Mouse (Mus musculus) midbrain, embryonic 12.5 days (tissue): Measurements from ENCODE around the gene Tnfsf8. TPM values are rescaled to one million over a fixed set of nuclear protein-coding genes. Genes with fewer than 3 reads are reported as not detected.

ENCODE experiments used
- ATAC-seq: fragments of 200-750 bp; cut with Nextera tagmentation; 2 replicates; pipeline ENCODE4 v1.8.0; 2017; ENCODE audit warnings: low read depth, moderate TSS enrichment, moderate library complexity; ENCODE audit not compliant: low FRiP score
- H3K27ac ChIP-seq: fragments of 300-500 bp; sonication (generic); replicated peaks from 2 replicates; pipeline ENCODE4 v1.5.1; 2016; ENCODE audit warnings: mild to moderate bottlenecking
- H3K27me3 ChIP-seq: fragments of 300-500 bp; sonication (generic); 2 replicates; pipeline ENCODE4 v1.6.1; 2016; ENCODE audit warnings: mild to moderate bottlenecking
- H3K36me3 ChIP-seq: fragments of 300-500 bp; sonication (generic); 2 replicates; pipeline ENCODE4 v1.6.1; 2016
- H3K4me1 ChIP-seq: fragments of 300-500 bp; sonication (generic); 2 replicates; pipeline ENCODE4 v1.6.1; 2016
- H3K4me2 ChIP-seq: fragments of 300-500 bp; sonication (generic); replicated peaks from 2 replicates; pipeline ENCODE4 v1.6.1; 2016; ENCODE audit warnings: mild to moderate bottlenecking, moderate library complexity
- H3K4me3 ChIP-seq: fragments of 300-500 bp; sonication (generic); 2 replicates; pipeline ENCODE4 v1.5.1; 2016; ENCODE audit warnings: mild to moderate bottlenecking
- H3K9ac ChIP-seq: fragments of 300-500 bp; sonication (generic); replicated peaks from 2 replicates; pipeline ENCODE4 v1.6.1; 2016; ENCODE audit warnings: mild to moderate bottlenecking, moderate library complexity
- H3K9me3 ChIP-seq: fragments of 300-500 bp; sonication (generic); 2 replicates; pipeline ENCODE4 v1.6.1; 2016; ENCODE audit warnings: mild to moderate bottlenecking
- WGBS: fragments of 180-500 bp; shearing (Covaris S2); methylation state at CpG from one replicate; pipeline ENCODE4 v1.1.7; 2016; 5-methylcytosine and 5-hydroxymethylcytosine counted together
- polyA plus RNA-seq: library from polyadenylated mRNA; unstranded; fragments of >200 nt; fragmentation: Nextera tagmentation; extraction: Ambion mirVana; gene quantifications from 2 replicates; pipeline ENCODE4 v1.2.1, GENCODE M21; 2016

The Tnfsf8 gene
- not detected in 2 replicates for polyA plus RNA-seq

DNA sequence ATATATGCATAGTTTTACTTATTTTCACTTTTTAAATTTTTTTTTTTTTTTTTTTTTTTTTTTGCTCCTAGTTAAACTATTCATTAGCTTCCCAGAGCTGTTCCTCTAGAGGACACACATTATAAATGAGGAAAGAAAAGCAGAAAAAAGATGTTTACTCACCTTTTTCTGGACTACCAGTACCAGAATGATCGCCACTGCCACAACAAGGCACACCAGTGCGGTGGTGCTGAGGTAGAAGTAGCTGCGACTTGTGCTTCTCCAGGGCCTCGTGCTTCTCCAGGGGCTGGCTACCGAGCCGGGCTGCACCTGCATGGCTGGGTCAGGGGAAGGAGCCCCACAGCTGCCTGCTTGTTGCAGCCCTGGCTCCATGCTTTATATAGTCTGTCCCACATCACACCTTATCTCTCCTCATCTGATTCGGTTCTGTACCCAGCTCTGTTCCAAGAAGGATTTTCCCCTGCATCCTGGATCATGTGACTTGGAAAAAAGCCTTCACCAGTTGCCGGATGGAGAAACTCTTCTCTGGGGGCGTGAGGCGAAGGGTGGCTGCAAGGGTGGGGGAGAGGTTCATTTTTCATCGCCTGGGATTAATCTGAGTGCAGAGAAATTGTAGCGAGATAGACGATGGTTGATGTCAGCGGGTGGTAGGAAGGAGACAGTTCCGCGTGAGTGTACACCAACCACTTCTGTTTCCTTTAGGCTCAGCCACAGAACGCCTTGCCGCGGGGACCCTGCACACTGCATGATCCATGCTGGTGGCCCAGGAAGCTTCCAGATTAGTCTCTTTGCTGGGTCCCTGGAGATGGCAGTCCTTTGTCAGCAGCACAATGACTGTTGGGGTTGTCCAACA lies at the start of gene Tnfsf8:
Gene Tnfsf8 (minus strand): TSS at position 660 of the 853 bp plus-strand sequence.
- no peak within 1 kb of the TSS for H3K27ac ChIP-seq
- WGBS: 85% methylated on average over 19 of the region's 19 CpGs

DNA sequence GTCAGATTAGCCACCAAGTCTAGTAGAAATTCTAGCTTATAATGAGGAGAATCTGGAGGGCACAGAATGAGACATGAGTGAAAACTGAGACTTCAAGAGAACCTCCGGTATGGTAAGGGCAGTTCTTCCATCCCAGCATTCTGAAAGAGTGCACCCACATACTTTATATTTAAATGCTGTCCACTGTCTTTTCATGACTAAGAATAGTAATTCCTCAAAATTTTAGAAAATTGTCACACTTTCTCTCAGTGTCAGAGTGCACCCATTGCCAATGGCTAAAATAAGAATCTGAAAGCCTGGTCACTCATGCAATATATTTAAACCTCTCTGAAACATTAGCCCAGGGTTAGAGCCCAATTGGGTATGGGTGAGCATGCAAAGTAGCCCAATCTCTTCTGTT lies 47.4 kb upstream of the Tnfsf8 start:
- H3K9ac ChIP-seq: no peak overlapping the region
- no peak overlapping the region for H3K27ac ChIP-seq
- WGBS: 92% methylated on average over 1 of the region's 1 CpGs
- H3K4me1 ChIP-seq: no peaks in the 10 kb centered on the region
- no peak overlapping the region for H3K4me3 ChIP-seq
- ATAC-seq: no peak
- no peaks in the 10 kb centered on the region for H3K27me3 ChIP-seq
- H3K9me3 ChIP-seq: no peaks in the 10 kb centered on the region
- H3K36me3 ChIP-seq: no peaks in the 10 kb centered on the region
- H3K4me2 ChIP-seq: no peak overlapping the region

More for the DNA sequence above, at the start of gene Tnfsf8:
- Histone ChIP-seq H3K36me3 (no peaks in the 10 kb centered on the region), H3K9ac (no peak within 1 kb of the TSS), H3K4me2 (no peak within 1 kb of the TSS), H3K4me1 (no peaks in the 10 kb centered on the region), H3K9me3 (no peaks in the 10 kb centered on the region), H3K27me3 (no peaks in the 10 kb centered on the region), H3K4me3 (no peak within 1 kb of the TSS)
- ATAC-seq: no peak

DNA sequence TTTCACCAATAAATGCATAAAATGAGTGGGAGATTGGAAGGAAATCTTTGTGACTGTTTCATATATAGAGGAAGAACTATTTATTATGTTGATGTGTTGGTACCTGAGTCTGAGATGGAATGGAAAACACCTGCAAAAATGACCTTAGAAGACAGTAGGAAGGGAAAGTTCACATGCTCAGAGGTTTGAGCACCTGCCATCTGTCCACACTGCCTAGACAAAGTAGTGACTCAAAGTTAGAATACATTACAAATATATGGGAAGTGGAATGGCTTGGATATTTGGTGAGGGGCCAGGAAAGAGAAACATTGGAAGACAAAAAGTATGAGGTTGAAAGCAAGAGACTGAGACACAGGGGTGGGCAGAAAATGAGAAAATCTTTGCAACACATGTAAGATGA lies 46.3 kb upstream of the Tnfsf8 start:
- Histone ChIP-seq H3K4me2 (no peak overlapping the region), H3K36me3 (no peaks in the 10 kb centered on the region)

DNA sequence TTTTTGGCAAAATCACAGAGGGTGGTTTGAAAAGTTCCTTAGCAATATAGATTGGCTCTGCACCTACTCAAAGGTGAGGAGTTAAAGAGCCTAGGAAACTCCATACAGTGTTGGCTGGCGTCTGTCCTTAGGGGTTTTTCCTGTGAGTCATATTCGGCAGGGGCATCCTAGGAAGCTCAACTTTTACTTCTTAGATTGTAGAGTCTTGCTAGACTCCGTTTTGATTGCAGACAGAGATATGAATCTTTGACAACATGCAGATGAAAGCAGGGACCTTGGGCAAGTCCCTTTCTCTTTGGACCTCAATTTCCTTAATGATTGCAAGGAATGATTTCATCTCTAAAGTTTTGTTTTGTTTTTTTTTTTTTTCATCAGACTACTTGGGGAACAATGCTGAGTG lies 44.9 kb upstream of the Tnfsf8 start:
- Histone ChIP-seq H3K9me3 (no peaks in the 10 kb centered on the region), H3K27ac (no peak overlapping the region), H3K4me2 (no peak overlapping the region), H3K9ac (no peak overlapping the region), H3K4me3 (no peak overlapping the region), H3K36me3 (no peaks in the 10 kb centered on the region), H3K4me1 (no peaks in the 10 kb centered on the region), H3K27me3 (no peaks in the 10 kb centered on the region)
- 74% methylated on average over 3 of the region's 3 CpGs for WGBS
- no peak for ATAC-seq

More for the DNA sequence above, 46.3 kb upstream of the Tnfsf8 start:
- Histone ChIP-seq H3K4me1 (no peaks in the 10 kb centered on the region), H3K27me3 (no peaks in the 10 kb centered on the region), H3K27ac (no peak overlapping the region), H3K9ac (no peak overlapping the region), H3K4me3 (no peak overlapping the region), H3K9me3 (no peaks in the 10 kb centered on the region)
- ATAC-seq: no peak

DNA sequence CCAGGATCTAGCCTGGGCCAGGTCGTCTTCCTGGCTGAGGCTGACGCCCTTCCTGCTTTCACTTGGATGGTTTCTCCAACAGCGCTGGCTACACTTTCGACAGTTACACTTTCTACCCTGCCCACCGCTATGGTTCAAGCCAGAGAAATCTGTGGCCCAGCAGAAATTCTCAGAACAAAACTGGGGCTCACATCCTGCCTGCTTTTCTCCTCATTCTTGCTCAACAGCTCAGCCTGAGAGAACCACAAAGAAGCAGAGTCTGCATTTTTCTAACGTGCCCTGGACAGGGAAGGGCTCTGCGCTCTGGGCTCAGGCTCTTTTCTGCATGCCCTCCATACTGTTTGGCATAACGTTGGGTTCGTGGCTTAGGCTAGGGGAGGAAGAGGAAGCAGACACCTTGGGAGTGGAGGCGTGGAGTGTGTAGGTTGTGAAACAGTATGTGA lies 38.0 kb upstream of the Tnfsf8 start:
- ATAC-seq: no peak
- Histone ChIP-seq H3K27me3 (no peaks in the 10 kb centered on the region), H3K4me3 (no peak overlapping the region), H3K4me1 (no peaks in the 10 kb centered on the region), H3K27ac (no peak overlapping the region), H3K4me2 (no peak overlapping the region), H3K9me3 (no peaks in the 10 kb centered on the region), H3K36me3 (no peaks in the 10 kb centered on the region), H3K9ac (no peak overlapping the region)
- 88% methylated on average over 10 of the region's 10 CpGs for WGBS

DNA sequence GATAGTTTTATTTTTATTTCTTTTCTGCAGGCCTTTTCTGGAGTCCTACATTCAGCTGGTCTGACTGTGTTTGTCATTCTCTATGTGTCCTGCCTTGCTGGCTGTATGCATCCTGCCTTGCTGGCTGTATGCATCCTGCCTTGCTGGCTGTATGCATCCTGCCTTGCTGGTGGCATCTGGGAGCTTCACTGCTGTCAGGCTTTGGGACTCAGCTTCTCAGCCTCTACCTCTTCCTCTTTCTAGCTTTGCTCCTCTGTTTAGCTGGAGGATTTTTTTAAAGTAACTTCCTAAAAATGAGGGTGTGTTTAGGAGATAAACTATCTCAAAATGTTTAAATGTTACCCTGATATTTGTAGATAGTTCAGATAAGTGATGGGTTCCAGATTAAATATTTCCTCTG lies 36.0 kb upstream of the Tnfsf8 start:
- Histone ChIP-seq H3K4me3 (no peak overlapping the region), H3K9me3 (no peaks in the 10 kb centered on the region), H3K9ac (no peak overlapping the region), H3K27me3 (no peaks in the 10 kb centered on the region), H3K4me2 (no peak overlapping the region), H3K27ac (no peak overlapping the region), H3K4me1 (no peaks in the 10 kb centered on the region), H3K36me3 (no peaks in the 10 kb centered on the region)
- no peak for ATAC-seq

DNA sequence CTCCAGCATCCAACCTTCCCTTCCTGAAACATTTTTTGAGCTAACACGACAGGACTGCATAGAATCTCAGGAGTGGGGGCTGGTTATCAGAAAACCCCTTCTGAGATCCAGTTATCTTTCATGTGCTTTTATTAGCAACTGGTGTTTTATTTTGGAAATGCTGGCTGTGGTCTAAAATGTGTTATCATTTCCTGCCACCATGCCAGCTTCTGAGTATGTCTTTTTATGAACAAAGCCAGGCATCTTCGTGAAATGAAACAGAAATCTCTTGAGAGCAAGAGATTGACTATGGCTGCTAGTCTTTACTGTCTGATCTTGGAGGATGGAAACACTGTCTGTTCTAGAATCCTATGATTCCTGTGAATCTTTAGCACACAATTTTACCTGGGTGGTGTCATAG lies 25.0 kb upstream of the Tnfsf8 start:
- no peaks in the 10 kb centered on the region for H3K9me3 ChIP-seq
- no peak overlapping the region for H3K27ac ChIP-seq
- H3K4me3 ChIP-seq: no peak overlapping the region
- H3K36me3 ChIP-seq: no peaks in the 10 kb centered on the region
- no peaks in the 10 kb centered on the region for H3K27me3 ChIP-seq
- no peaks in the 10 kb centered on the region for H3K4me1 ChIP-seq
- H3K4me2 ChIP-seq: no peak overlapping the region
- WGBS: 83% methylated on average over 2 of the region's 2 CpGs
- ATAC-seq: no peak
- H3K9ac ChIP-seq: no peak overlapping the region

DNA sequence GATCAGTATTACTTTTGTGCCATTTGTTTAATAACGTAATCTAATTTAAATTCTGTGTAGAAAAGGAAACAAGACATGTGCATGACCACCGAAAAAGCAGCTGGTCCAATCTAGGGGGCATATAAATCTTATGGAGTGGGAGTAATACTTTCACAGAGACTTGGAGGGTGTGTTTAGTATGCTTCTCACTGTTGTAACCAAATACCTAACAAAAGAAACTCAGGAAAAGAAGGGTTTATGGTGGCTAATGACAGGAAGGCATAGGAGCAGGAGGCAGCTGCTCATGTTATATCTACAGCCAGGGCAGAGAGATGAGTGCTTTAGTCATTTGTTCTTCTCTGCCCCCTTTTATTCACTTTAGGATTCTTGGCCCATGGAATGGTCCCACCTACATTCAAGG lies 15.6 kb upstream of the Tnfsf8 start:
- H3K4me1 ChIP-seq: no peaks in the 10 kb centered on the region
- WGBS: 88% methylated on average over 2 of the region's 2 CpGs
- no peak overlapping the region for H3K4me2 ChIP-seq
- no peak for ATAC-seq
- H3K4me3 ChIP-seq: no peak overlapping the region
- H3K27me3 ChIP-seq: no peaks in the 10 kb centered on the region
- H3K27ac ChIP-seq: no peak overlapping the region
- no peak overlapping the region for H3K9ac ChIP-seq
- H3K36me3 ChIP-seq: no peaks in the 10 kb centered on the region
- no peaks in the 10 kb centered on the region for H3K9me3 ChIP-seq

DNA sequence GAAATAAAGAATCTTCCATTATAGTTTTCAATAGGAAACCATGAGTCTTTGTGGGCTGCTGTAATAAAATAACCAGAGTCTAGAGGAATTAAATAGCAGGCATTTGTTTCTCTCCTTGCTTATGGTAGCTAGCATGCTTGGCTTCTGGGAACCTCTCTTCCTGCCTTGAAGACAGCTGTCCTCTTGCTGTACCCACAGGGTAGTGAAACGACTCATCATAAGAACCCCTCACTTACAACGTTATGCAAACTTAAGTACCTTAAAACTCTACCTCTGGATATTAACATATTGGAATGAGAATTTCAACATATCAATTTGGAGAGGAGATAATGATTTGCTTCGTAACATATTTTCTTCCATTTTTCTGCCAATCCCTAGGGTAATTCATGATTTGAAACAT lies 14.3 kb upstream of the Tnfsf8 start:
- WGBS: 92% methylated on average over 3 of the region's 3 CpGs
- ATAC-seq: no peak
- H3K9me3 ChIP-seq: no peaks in the 10 kb centered on the region

DNA sequence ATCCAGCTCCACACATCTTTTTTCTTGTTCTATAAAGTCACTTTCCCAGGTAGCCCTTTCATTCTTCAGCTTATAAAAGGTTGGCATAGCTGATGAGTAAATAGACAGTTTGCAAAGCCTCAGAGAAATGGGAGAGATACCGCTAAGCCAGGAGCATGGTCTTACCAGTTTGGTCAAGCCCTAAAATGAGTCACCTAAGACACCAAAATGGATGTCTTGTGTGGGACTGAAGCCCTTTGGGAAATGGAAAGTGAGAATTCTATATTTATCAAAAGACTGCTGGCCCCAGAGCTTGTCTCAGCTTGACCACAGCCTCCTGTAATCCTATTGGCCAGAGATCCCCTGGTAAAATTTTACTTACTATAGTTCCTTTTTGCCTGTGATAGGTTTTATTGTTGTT lies 9.5 kb upstream of the Tnfsf8 start:
- no peak overlapping the region for H3K9ac ChIP-seq

More for the DNA sequence above, 14.3 kb upstream of the Tnfsf8 start:
- Histone ChIP-seq H3K27me3 (no peaks in the 10 kb centered on the region), H3K4me2 (no peak overlapping the region), H3K9ac (no peak overlapping the region), H3K4me3 (no peak overlapping the region), H3K27ac (no peak overlapping the region), H3K36me3 (no peaks in the 10 kb centered on the region), H3K4me1 (no peaks in the 10 kb centered on the region)

DNA sequence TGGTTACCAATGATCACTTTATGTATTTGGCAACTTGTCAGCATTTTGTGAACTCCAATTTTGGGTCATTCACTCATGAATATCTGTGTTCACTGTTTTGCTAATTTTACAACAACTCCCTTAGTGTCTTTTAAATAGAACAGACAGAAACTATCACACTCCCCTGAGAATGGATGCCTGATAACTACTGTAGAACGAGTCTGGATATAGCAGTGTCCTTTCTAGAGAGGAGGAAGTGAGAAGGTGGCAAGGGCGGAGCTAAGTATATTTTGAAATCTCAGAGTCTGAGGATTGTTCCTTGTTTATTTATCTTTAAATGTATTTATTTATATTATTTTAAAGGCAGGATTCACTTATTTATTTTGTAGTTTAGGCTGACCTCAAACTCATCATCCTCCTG lies 7.6 kb upstream of the Tnfsf8 start:
- H3K4me3 ChIP-seq: no peak overlapping the region
- H3K27ac ChIP-seq: no peak overlapping the region
- H3K4me1 ChIP-seq: no peaks in the 10 kb centered on the region
- WGBS: 83% methylated on average over 2 of the region's 2 CpGs
- H3K4me2 ChIP-seq: no peak overlapping the region
- no peak for ATAC-seq
- no peaks in the 10 kb centered on the region for H3K27me3 ChIP-seq
- no peaks in the 10 kb centered on the region for H3K9me3 ChIP-seq
- no peaks in the 10 kb centered on the region for H3K36me3 ChIP-seq
- H3K9ac ChIP-seq: no peak overlapping the region

More for the DNA sequence above, 9.5 kb upstream of the Tnfsf8 start:
- Histone ChIP-seq H3K27ac (no peak overlapping the region), H3K4me2 (no peak overlapping the region), H3K36me3 (no peaks in the 10 kb centered on the region), H3K4me1 (no peaks in the 10 kb centered on the region), H3K27me3 (no peaks in the 10 kb centered on the region), H3K9me3 (no peaks in the 10 kb centered on the region), H3K4me3 (no peak overlapping the region)
- 100% methylated on average over 1 of the region's 1 CpGs for WGBS
- ATAC-seq: no peak

DNA sequence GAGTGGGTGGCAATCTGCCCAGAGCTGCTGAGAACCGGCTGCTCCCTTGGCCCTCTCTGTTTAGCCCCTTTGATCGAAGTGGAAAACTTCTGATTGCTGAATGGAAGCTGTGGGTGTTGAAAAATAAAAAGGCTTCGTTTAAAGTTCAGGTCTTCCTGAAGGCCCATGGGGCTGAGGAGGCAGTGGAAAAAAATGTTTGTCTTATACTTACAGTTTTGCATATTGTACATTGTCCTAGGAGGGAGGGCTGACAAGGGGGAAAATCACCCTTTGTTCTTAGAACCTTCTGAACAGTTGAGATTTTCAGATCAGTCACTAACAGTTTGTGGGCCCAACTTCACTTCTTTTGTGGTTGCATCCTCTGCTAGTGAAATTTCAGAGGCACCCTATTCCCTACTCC lies 1.8 kb upstream of the Tnfsf8 start:
- Histone ChIP-seq H3K27ac (no peak overlapping the region), H3K36me3 (no peaks in the 10 kb centered on the region), H3K4me3 (no peak overlapping the region), H3K9me3 (no peaks in the 10 kb centered on the region), H3K27me3 (no peaks in the 10 kb centered on the region), H3K4me1 (no peaks in the 10 kb centered on the region), H3K4me2 (no peak overlapping the region), H3K9ac (no peak overlapping the region)
- ATAC-seq: no peak
- WGBS: 83% methylated on average over 3 of the region's 3 CpGs
